Mouse (Mus musculus) lung, adult 2 months (tissue): ENCODE data around the gene Galnt6.

Source experiments
- CTCF ChIP-seq: fragments of 200-500 bp; IDR thresholded peaks from 2 replicates; pipeline ENCODE4 v1.5.1; 2011; ENCODE audit warnings: mild to moderate bottlenecking, low read length, control low read depth; ENCODE audit not compliant: insufficient read depth
- POLR2A ChIP-seq: fragments of 200-500 bp; IDR thresholded peaks from 2 replicates; pipeline ENCODE4 v1.6.1; 2011; ENCODE audit warnings: low read depth, mild to moderate bottlenecking, control low read depth, low read length, borderline replicate concordance; ENCODE audit errors: extremely low read depth

DNA sequence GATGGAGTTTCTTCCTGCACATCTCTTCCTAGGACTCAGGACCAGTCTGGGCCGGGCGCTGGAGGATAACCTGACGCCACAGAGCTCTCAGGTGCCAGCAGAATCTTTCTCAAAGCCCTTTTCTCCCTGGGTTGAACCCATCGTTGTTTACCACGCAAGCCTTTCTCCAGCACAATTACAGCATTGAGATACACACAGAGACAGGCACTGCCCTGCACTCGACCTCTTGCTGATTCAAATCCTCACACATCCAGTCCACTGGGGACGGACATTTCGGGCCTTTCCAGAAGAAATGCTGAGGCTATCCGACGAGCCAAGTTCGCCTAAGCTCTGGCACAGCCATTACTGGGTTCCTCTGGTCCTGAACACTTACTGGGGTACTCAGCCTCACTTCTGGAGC lies 2.5 kb downstream of the Galnt6 start:
- no peak for TF ChIP-seq CTCF
- no peak for TF ChIP-seq POLR2A
